Mouse (Mus musculus): ENCODE results near the gene Gm10401. TPM values are rescaled to one million over a fixed set of nuclear protein-coding genes. Genes with fewer than 3 reads are reported as not detected.

Gm10401 gene
- polyA plus RNA-seq, 1 experiment from 2014 or later: 6.0 TPM

DNA sequence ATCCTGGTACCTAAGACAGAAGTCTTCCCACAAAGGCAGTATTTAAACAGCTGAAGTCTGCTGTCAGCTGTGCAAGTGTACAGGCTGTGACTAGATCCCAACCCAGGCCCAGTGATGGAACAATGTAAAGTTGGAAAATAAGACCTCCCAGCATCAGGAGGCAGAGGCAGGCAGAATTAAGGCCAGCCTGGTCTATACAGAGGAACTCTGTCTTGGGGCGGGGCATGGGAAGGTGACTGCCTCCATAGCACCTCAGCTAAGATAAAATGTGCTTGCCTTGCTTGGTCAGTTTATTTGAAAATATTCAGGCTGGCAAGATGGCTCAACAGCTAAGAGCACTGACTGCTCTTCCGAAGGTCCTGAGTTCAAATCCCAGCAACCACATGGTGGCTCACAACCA, 27.6 kb downstream of the Gm10401 start:
- Histone ChIP-seq H3K4me3 (ENCODE audit: low read depth, low read length) (no peak overlapping the region), H3K36me3 (replicated peaks; ENCODE audit: insufficient read depth, low read length) (peaks cover 7% of the 10 kb centered on the region), H3K9ac (replicated peaks) (no peak overlapping the region), H3K27me3 (ENCODE audit: insufficient read depth, low read length) (no peaks in the 10 kb centered on the region), H3K27ac (ENCODE audit: low read depth) (peak overlapping the region; percentile 75), H3K4me2 (ENCODE audit: low read depth, low read length) (peak overlapping the region; percentile 10; the same call in 1 of the 2 replicates), H3K9me3 (ENCODE audit: low read length) (no peaks in the 10 kb centered on the region), H3K4me1 (ENCODE audit: insufficient read depth) (peaks cover 66% of the 10 kb centered on the region)
- ATAC-seq (no peak), DNase-seq (no peak)
- 85% methylated on average over 2 of the region's 2 CpGs for WGBS (ENCODE audit: insufficient replicate concordance)
- TF ChIP-seq EP300 (IDR thresholded peaks at IDR 0.05; ENCODE audit: low read depth) (no peak), CTCF (IDR thresholded peaks at IDR 0.05; ENCODE audit: low read depth) (no peak)

DNA sequence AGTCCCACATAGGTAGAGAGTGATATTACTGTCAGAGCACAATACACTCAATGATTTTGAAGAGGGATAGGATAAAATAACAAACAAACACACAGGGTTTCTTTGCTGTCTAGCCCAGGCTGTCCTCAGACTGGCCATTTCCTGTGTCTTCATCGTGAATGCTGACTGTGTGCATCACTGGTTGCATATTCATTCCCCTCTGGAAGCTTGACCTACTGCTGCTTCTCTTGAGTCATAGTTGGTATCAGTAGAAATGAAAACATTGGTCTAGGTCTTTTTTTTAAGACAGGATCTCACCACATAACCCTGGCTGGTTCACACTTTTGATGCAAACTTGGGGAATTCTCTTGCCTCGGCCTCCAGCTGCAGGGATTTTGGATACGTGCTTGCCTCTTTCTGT, 28.5 kb downstream of the Gm10401 start:
- Histone ChIP-seq H3K4me2 (ENCODE audit: low read depth, low read length) (no peak overlapping the region), H3K4me1 (ENCODE audit: insufficient read depth) (peaks cover 59% of the 10 kb centered on the region), H3K9ac (replicated peaks) (no peak overlapping the region), H3K9me3 (ENCODE audit: low read length) (no peaks in the 10 kb centered on the region), H3K27me3 (ENCODE audit: insufficient read depth, low read length) (no peaks in the 10 kb centered on the region), H3K36me3 (replicated peaks; ENCODE audit: insufficient read depth, low read length) (0 out of 2 replicates have a peak, but pooled peaks cover 3% of the 10 kb centered on the region), H3K27ac (ENCODE audit: low read depth) (peak overlapping the region; percentile 75), H3K4me3 (ENCODE audit: low read depth, low read length) (no peak overlapping the region)
- WGBS (ENCODE audit: insufficient replicate concordance): 61% methylated on average over 3 of the region's 3 CpGs
- ATAC-seq (no peak), DNase-seq (no peak)
- TF ChIP-seq EP300 (IDR thresholded peaks at IDR 0.05; ENCODE audit: low read depth) (no peak), CTCF (IDR thresholded peaks at IDR 0.05; ENCODE audit: low read depth) (no peak)

DNA sequence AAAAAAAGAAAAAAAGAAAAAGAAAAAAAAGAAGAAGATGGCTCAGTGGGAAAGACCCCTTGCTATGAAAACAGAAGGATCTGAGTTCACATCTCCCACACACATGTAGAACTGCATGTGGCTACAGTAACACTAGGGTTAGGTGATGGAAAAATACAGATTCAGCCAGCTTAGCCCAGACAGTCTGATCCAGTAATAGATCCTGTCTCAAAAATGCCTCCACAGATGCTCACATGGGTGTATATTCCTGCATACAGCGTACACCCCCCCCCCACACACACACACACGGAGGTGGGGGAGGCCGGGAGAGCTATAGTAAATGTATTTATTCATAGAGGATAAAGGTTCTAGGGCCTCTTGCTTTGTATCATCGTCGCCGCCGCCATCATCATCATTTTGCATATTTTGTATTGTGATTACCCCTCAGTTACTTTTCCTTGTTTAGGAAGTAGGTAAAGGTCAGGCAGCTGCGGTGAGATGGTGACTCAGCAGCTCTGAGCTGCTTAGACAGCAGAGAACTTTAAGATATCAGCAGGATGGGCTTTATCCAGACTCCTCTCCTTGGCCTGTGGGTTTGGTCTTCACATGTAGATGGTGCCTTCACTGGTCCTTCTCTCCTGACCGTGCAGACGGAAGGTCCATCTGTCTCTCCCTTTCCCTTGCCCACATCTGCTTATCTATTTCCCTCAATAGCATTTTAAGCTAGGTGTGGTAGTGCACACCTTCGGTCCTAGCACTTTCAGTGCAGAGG, 29.2 kb downstream of the Gm10401 start:
- Histone ChIP-seq H3K27me3 (ENCODE audit: insufficient read depth, low read length) (no peaks in the 10 kb centered on the region), H3K36me3 (replicated peaks; ENCODE audit: insufficient read depth, low read length) (peaks cover 9% of the 10 kb centered on the region), H3K4me3 (ENCODE audit: low read depth, low read length) (no peak overlapping the region), H3K9ac (replicated peaks) (0 out of 2 replicates have a peak overlapping the region, but pooled peaks have one; percentile 21), H3K4me2 (ENCODE audit: low read depth, low read length) (peak overlapping the region; percentile 57), H3K9me3 (ENCODE audit: low read length) (no peaks in the 10 kb centered on the region), H3K4me1 (ENCODE audit: insufficient read depth) (peaks cover 56% of the 10 kb centered on the region), H3K27ac (ENCODE audit: low read depth) (peak overlapping the region; percentile 75)
- DNase-seq (peak; percentile 36), ATAC-seq (peak; percentile 16; the same call in 1 of the 2 replicates)
- WGBS (ENCODE audit: insufficient replicate concordance): 56% methylated on average over 11 of the region's 11 CpGs
- TF ChIP-seq CTCF (IDR thresholded peaks at IDR 0.05; ENCODE audit: low read depth): no peak
- TF ChIP-seq EP300 (IDR thresholded peaks at IDR 0.05; ENCODE audit: low read depth): 0 out of 2 replicates have a peak, but pooled peaks have one; percentile 36

DNA sequence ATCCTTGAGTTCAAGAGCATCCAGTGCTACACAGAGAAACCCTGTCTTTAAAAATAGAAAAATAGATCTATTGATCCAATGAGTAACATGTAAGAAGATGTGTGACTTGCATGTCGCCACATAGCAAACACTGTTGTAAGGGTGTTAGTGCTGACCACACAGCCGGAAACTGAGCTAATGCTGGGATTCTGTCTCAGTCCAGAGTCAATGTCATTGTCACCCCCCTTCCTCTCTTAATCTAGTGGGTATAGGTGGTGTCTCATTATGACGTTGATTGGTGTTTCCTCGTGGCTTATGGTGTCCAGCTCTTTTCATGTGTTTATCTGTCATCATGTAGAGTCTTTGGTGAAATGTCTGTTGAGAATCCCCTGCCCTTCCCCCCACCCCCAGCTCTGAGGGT, 31.9 kb downstream of the Gm10401 start:
- WGBS (ENCODE audit: insufficient replicate concordance): 52% methylated on average over 4 of the region's 4 CpGs
- H3K9me3 ChIP-seq (ENCODE audit: low read length): no peaks in the 10 kb centered on the region
- no peaks in the 10 kb centered on the region for H3K27me3 ChIP-seq (ENCODE audit: insufficient read depth, low read length)
- no peak overlapping the region for H3K9ac ChIP-seq (replicated peaks)
- ATAC-seq (peak; percentile 30; the same call in 1 of the 2 replicates), DNase-seq (no peak)
- H3K4me1 ChIP-seq (ENCODE audit: insufficient read depth): peaks cover 37% of the 10 kb centered on the region
- no peak overlapping the region for H3K4me2 ChIP-seq (ENCODE audit: low read depth, low read length)
- TF ChIP-seq CTCF (IDR thresholded peaks at IDR 0.05; ENCODE audit: low read depth): no peak
- TF ChIP-seq EP300 (IDR thresholded peaks at IDR 0.05; ENCODE audit: low read depth): no peak
- H3K27ac ChIP-seq (ENCODE audit: low read depth): no peak overlapping the region
- no peak overlapping the region for H3K4me3 ChIP-seq (ENCODE audit: low read depth, low read length)
- peaks cover 19% of the 10 kb centered on the region for H3K36me3 ChIP-seq (replicated peaks; ENCODE audit: insufficient read depth, low read length)

DNA sequence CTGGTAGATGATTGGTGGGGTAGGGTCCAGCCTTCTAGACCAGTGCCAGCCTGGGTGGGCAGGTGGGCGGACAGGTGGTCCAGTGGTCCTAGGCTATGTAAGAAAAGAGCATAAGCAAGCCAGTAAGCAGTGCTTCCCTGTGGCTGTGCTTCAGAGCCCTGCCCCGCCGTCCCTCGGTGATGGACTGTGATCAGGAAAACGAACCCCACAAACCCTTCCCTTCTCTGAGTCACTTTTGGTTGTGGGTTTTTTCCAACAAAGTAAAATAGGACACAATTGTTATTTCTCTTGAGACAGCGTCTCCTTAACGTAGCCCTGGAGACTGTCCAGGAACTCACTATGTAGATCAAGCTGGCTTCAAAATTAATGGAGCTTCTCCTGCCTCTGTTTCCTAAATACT, 34.7 kb downstream of the Gm10401 start:
- Histone ChIP-seq H3K4me2 (ENCODE audit: low read depth, low read length) (no peak overlapping the region), H3K9me3 (ENCODE audit: low read length) (no peaks in the 10 kb centered on the region), H3K9ac (replicated peaks) (no peak overlapping the region), H3K36me3 (replicated peaks; ENCODE audit: insufficient read depth, low read length) (peaks cover 19% of the 10 kb centered on the region), H3K4me3 (ENCODE audit: low read depth, low read length) (no peak overlapping the region), H3K4me1 (ENCODE audit: insufficient read depth) (peaks cover 38% of the 10 kb centered on the region), H3K27me3 (ENCODE audit: insufficient read depth, low read length) (no peaks in the 10 kb centered on the region), H3K27ac (ENCODE audit: low read depth) (no peak overlapping the region)
- 91% methylated on average over 7 of the region's 7 CpGs for WGBS (ENCODE audit: insufficient replicate concordance)
- DNase-seq: no peak
- TF ChIP-seq EP300 (IDR thresholded peaks at IDR 0.05; ENCODE audit: low read depth) (no peak), CTCF (IDR thresholded peaks at IDR 0.05; ENCODE audit: low read depth) (no peak)
- ATAC-seq: no peak

DNA sequence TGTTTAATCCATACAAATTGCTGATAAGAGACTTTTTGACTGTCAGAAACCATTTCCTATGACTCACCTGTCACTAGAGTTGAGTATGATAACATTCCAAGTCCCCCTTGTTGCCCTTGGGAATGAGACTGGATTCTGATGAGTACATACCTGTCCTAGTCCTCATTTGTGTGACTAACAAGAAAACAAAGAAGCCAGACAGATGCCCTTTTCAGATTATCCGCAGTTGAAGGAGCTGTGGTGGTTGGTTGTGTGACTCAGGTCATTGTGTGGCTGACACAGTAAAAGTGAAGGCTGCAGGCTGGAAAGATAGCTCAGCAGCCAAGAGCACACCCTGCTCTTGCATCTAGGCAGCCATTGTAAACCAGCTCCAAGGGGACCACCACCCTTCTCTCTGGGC, 35.5 kb downstream of the Gm10401 start:
- H3K4me1 ChIP-seq (ENCODE audit: insufficient read depth): peaks cover 39% of the 10 kb centered on the region
- H3K27ac ChIP-seq (ENCODE audit: low read depth): no peak overlapping the region

More for the DNA sequence above, 35.5 kb downstream of the Gm10401 start:
- H3K4me2 ChIP-seq (ENCODE audit: low read depth, low read length): no peak overlapping the region
- no peak overlapping the region for H3K9ac ChIP-seq (replicated peaks)
- TF ChIP-seq CTCF (IDR thresholded peaks at IDR 0.05; ENCODE audit: low read depth): no peak
- TF ChIP-seq EP300 (IDR thresholded peaks at IDR 0.05; ENCODE audit: low read depth): no peak
- no peaks in the 10 kb centered on the region for H3K9me3 ChIP-seq (ENCODE audit: low read length)
- no peak for DNase-seq
- 74% methylated on average over 1 of the region's 1 CpGs for whole genome bisulfite sequencing (ENCODE audit: insufficient replicate concordance)
- H3K27me3 ChIP-seq (ENCODE audit: insufficient read depth, low read length): no peaks in the 10 kb centered on the region
- peaks cover 19% of the 10 kb centered on the region for H3K36me3 ChIP-seq (replicated peaks; ENCODE audit: insufficient read depth, low read length)
- no peak overlapping the region for H3K4me3 ChIP-seq (ENCODE audit: low read depth, low read length)
- no peak for ATAC-seq

Data from liver, postnatal 0 days (tissue).